Mouse (Mus musculus) heart, adult 2 months (tissue): ENCODE measurements around the gene Dnah9.

ENCODE experiments used
- CTCF ChIP-seq: fragments of 200-600 bp; IDR thresholded peaks from 2 replicates; pipeline ENCODE4 v1.8.1; 2022; ENCODE audit warnings: antibody characterized with exemption, mild to moderate bottlenecking, moderate library complexity
- POLR2A ChIP-seq: fragments of 200-500 bp; IDR thresholded peaks from 2 replicates; pipeline ENCODE4 v1.6.1; 2011; ENCODE audit warnings: mild to moderate bottlenecking, low read depth, low read length, control low read depth; ENCODE audit not compliant: insufficient read depth

DNA sequence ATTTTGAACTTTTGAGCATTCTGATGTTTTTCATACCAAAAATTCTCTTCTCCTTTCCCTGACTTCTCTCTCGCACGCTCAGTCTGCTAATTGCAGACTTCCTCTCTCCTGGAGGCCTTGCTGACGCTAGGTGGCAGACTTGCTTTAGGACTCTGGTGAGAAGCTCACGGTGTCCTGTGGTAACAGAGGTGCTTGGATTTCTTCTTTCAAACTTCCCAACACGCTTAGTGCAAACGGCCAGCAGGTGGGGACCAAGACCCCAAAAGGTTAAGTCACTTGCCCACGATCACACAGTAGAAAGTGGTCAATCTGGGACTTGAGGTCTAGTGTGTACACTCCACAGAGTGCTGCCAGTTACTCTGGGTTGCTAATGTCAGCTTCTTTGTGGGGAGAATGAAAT lies 347.5 kb downstream of the Dnah9 start:
- TF ChIP-seq POLR2A (no peak), CTCF (peak; percentile 83)
